Mouse (Mus musculus): ENCODE measurements around the gene Ldhd.

DNA sequence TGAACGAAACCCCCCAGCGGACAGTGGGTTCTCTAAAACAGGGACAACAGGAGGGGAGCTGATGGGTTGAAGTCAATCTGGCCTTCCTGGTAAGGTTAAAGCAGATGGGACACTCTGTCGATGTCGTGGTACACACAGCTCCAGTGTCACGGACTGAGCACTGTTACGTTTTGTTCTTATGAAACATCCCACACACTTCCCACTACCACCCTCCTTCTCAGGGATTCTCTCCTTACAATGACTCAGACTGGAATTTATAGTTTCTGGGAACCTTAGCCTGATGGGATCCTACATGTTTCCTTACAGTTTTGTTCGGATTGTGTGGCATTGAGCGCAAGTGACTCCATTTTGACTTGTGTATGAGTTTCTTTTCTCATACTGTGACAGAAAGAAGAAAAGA lies 1.4 kb upstream of the Ldhd start:
- no peak for TF ChIP-seq CTCF (IDR thresholded peaks at IDR 0.05)
- TF ChIP-seq EP300 (IDR thresholded peaks at IDR 0.05) = no peak

Measured in lung, postnatal 0 days (tissue).